Mouse (Mus musculus) ovary, postnatal 14 days (tissue): ENCODE data around the gene Cks1b.
"Not testable (repeated sequence)": the region's sequence is repeated elsewhere in the genome, so short reads cannot be mapped to it uniquely, and the experiment has no call there.

ENCODE experiments used
- DNase-seq: peaks from one replicate; pipeline ENCODE4 v3.0.0; 2022; ENCODE audit warnings: low spot score

The Cks1b gene

GRCm38 (mm10) chr3:89418170-89418860, at the start of gene Cks1b, which contains the start of gene Shc1:
Cks1b (minus strand) TSS chr3:89418383.
Shc1 (plus strand) TSS chr3:89418443.
- DNase-seq = peak; percentile 87

GRCm38 (mm10) chr3:89458965-89459807, 41.0 kb upstream of the Cks1b start:
- DNase-seq = peak; percentile 83

- DNase-seq = no peak
These were observed 40.3 kb upstream of the Cks1b start for GRCm38 (mm10) chr3:89458372-89458964.

- peak; percentile 63 for DNase-seq
These were observed 38.8 kb upstream of the Cks1b start for GRCm38 (mm10) chr3:89456726-89457665.

GRCm38 (mm10) chr3:89455786-89456285, 37.7 kb upstream of the Cks1b start:
- DNase-seq = no peak

GRCm38 (mm10) chr3:89454401-89455177, 36.4 kb upstream of the Cks1b start, which contains the start of gene Pmvk:
Pmvk (plus strand) TSS chr3:89454541.
- DNase-seq = no peak

- DNase-seq = no peak
These were observed 33.7 kb upstream of the Cks1b start for GRCm38 (mm10) chr3:89451916-89452315.

GRCm38 (mm10) chr3:89449541-89449940, 31.4 kb upstream of the Cks1b start:
- peak; percentile 55 for DNase-seq

- DNase-seq = no peak
These were observed 30.7 kb upstream of the Cks1b start for GRCm38 (mm10) chr3:89448720-89449537.

GRCm38 (mm10) chr3:89440691-89441090, 22.5 kb upstream of the Cks1b start:
- DNase-seq = no peak

- DNase-seq = no peak
These were observed 19.1 kb upstream of the Cks1b start for GRCm38 (mm10) chr3:89437269-89437668.

GRCm38 (mm10) chr3:89436176-89437113, 18.3 kb upstream of the Cks1b start, which contains the start of gene Pbxip1:
Pbxip1 (plus strand) TSS chr3:89436706.
- peak; percentile 45 for DNase-seq

- no peak for DNase-seq
These were observed 16.9 kb upstream of the Cks1b start for GRCm38 (mm10) chr3:89435041-89435440.

GRCm38 (mm10) chr3:89434532-89434931, 16.3 kb upstream of the Cks1b start:
- no peak for DNase-seq

- no peak for DNase-seq
These were observed 14.4 kb upstream of the Cks1b start for GRCm38 (mm10) chr3:89432606-89433005.

- peak; percentile 88 for DNase-seq
These were observed 12.3 kb upstream of the Cks1b start, which contains the start of gene Pygo2 for GRCm38 (mm10) chr3:89430171-89431159. Pygo2 (plus strand) TSS chr3:89430214.

GRCm38 (mm10) chr3:89429021-89429420, 10.8 kb upstream of the Cks1b start:
- not testable (repeated sequence) for DNase-seq
